Mouse (Mus musculus) bone marrow macrophage, adult 2 months (primary cell): ENCODE measurements around the gene Insl5.

Experiments used
- CTCF ChIP-seq: IDR thresholded peaks from 2 replicates; pipeline ENCODE4 v1.5.1; 2012; ENCODE audit warnings: low read depth, mild to moderate bottlenecking, low read length, moderate library complexity
- POLR2A ChIP-seq: IDR thresholded peaks from 2 replicates; pipeline ENCODE4 v1.6.1; 2012; ENCODE audit warnings: mild to moderate bottlenecking, low read depth, low read length, borderline replicate concordance

GRCm38 (mm10) chr4:103011823-103012222, 14.8 kb downstream of the Insl5 start:
- no peak for TF ChIP-seq POLR2A
- no peak for TF ChIP-seq CTCF
